Mouse (Mus musculus) A20 (cell line): Measurements from ENCODE around the gene Hdlbp.
"Not testable (repeated sequence)": the region's sequence is repeated elsewhere in the genome, so short reads cannot be mapped to it uniquely, and the experiment has no call there.

ENCODE experiments used
- DNase-seq: peaks from one replicate; pipeline ENCODE4 v3.0.0-alpha.2; 2011; ENCODE audit warnings: low read depth, low spot score

Gene Hdlbp

GRCm38 (mm10) chr1:93478586-93479475 is at the start of gene Hdlbp:
Gene Hdlbp, minus strand, starts transcription at chr1:93478815.
- DNase-seq: peak; percentile 99

GRCm38 (mm10) chr1:93522325-93522724 is 43.7 kb upstream of the Hdlbp start:
- no peak for DNase-seq

GRCm38 (mm10) chr1:93521491-93521890 is 42.9 kb upstream of the Hdlbp start:
- no peak for DNase-seq

- no peak for DNase-seq
These were observed 34.6 kb upstream of the Hdlbp start for GRCm38 (mm10) chr1:93513221-93513620.

- no peak for DNase-seq
These were observed 33.7 kb upstream of the Hdlbp start for GRCm38 (mm10) chr1:93512351-93512690.

GRCm38 (mm10) chr1:93511585-93512350 is 33.2 kb upstream of the Hdlbp start, which contains the start of gene Farp2:
Gene Farp2, plus strand, starts transcription at chr1:93512079.
- peak; percentile 96 for DNase-seq

GRCm38 (mm10) chr1:93508576-93508975 is 30.0 kb upstream of the Hdlbp start:
- DNase-seq: not testable (repeated sequence)

GRCm38 (mm10) chr1:93506944-93507676 is 28.5 kb upstream of the Hdlbp start:
- DNase-seq: peak; percentile 68

- no peak for DNase-seq
These were observed 16.7 kb upstream of the Hdlbp start for GRCm38 (mm10) chr1:93495312-93495711.

GRCm38 (mm10) chr1:93486302-93486701 is 7.7 kb upstream of the Hdlbp start:
- peak; percentile 26 for DNase-seq

- peak; percentile 72 for DNase-seq
These were observed 965 bp upstream of the Hdlbp start for GRCm38 (mm10) chr1:93479476-93480083.

- peak; percentile 98 for DNase-seq
These were observed 643 bp downstream of the Hdlbp start for GRCm38 (mm10) chr1:93477758-93478585.

- no peak for DNase-seq
These were observed 2.9 kb downstream of the Hdlbp start for GRCm38 (mm10) chr1:93475694-93476093.

GRCm38 (mm10) chr1:93468626-93469025 is 10.0 kb downstream of the Hdlbp start:
- no peak for DNase-seq

- DNase-seq: no peak
These were observed 12.9 kb downstream of the Hdlbp start for GRCm38 (mm10) chr1:93465746-93466145.

GRCm38 (mm10) chr1:93465066-93465465 is 13.5 kb downstream of the Hdlbp start:
- no peak for DNase-seq

- DNase-seq: no peak
These were observed 19.5 kb downstream of the Hdlbp start for GRCm38 (mm10) chr1:93459101-93459500.

- DNase-seq: no peak
These were observed 20.3 kb downstream of the Hdlbp start for GRCm38 (mm10) chr1:93458357-93458756.

- DNase-seq: no peak
These were observed 24.8 kb downstream of the Hdlbp start for GRCm38 (mm10) chr1:93453721-93454255.

- not testable (repeated sequence) for DNase-seq
These were observed 28.5 kb downstream of the Hdlbp start for GRCm38 (mm10) chr1:93450118-93450517.
